9 mouse cellular contexts compared by ENCODE assay signal in the genomic region with DNA sequence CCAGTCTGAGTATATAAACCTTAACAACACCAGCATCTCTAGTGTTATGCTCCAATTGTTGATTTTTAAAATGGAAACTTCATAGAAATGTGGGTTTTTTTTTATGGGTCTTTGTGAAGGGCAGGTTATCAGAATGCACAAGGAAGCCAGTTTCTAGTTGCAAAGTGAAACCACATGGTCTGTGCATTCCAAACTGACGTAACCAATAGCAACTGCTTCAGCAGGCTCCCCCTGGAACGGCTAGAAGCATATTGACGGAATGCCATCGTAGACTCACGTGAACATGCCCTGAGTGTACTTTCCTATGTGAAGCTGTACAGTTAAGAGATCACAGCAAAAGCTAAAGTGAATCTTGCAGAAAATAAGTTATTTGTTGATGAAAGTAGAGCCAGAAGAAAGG.
DNase-seq lines count a peak whose midpoint lies in the region; ATAC-seq lines count a peak whose summit lies in the region.
"Had no signal": no experiment of that assay in that cellular context is flagged by ENCODE, and none has a peak within 500 bp of the region (broad histone marks: within the 10 kb centered on the region; RNA-seq: fewer than 3 reads in every experiment).

No protein-coding gene starts in this region.

- peak overlapping the region; percentile 58 for H3K4me2 ChIP-seq in heart, embryonic 16.5 days (ENCODE audit: low read depth, low read length)
- H3K4me2 ChIP-seq in midbrain, embryonic 14.5 days (ENCODE audit: low read length): peak overlapping the region; percentile 24
- H3K4me2 ChIP-seq: embryonic facial prominence, embryonic 15.5 days had no signal

- DNase-seq in CD4-positive, CD25-positive, alpha-beta regulatory T cell, adult 2 months (ENCODE audit: low read depth, low spot score): peak; percentile 1
- peak; percentile 53 for DNase-seq in midbrain, embryonic 14.5 days
- DNase-seq in ovary, postnatal 10 days (ENCODE audit: low spot score): no peak
- no peak for DNase-seq in thymus, postnatal 14 days
- DNase-seq in cerebellum, postnatal 4 days (ENCODE audit: low spot score in 2 of 2): no peak

- H3K9me3 ChIP-seq in heart, embryonic 16.5 days (replicated peaks; ENCODE audit: control insufficient read depth, low read length): no peaks in the 10 kb centered on the region
- H3K9me3 ChIP-seq in midbrain, embryonic 14.5 days (ENCODE audit: control insufficient read depth, low read length): no peaks in the 10 kb centered on the region
- H3K9me3 ChIP-seq: embryonic facial prominence, embryonic 15.5 days had no signal

- H3K4me3 ChIP-seq in heart, embryonic 16.5 days (ENCODE audit: low read length): peak overlapping the region; percentile 38
- H3K4me3 ChIP-seq in midbrain, embryonic 14.5 days (replicated peaks; ENCODE audit: low read depth, low read length): no peak overlapping the region
- H3K4me3 ChIP-seq: embryonic facial prominence, embryonic 15.5 days had no signal

- no peaks in the 10 kb centered on the region for H3K27me3 ChIP-seq in heart, embryonic 16.5 days (ENCODE audit: control insufficient read depth, insufficient read depth, low read length)
- H3K27me3 ChIP-seq in midbrain, embryonic 14.5 days (ENCODE audit: control insufficient read depth, insufficient read depth, low read length): no peaks in the 10 kb centered on the region
- H3K27me3 ChIP-seq: embryonic facial prominence, embryonic 15.5 days had no signal

- H3K9ac ChIP-seq in heart, embryonic 16.5 days (ENCODE audit: low read length): 0 out of 2 replicates have a peak overlapping the region, but pooled peaks have one; percentile 25
- H3K9ac ChIP-seq in midbrain, embryonic 14.5 days (replicated peaks; ENCODE audit: low read length): no peak overlapping the region
- H3K9ac ChIP-seq: embryonic facial prominence, embryonic 15.5 days had no signal

- WGBS in heart, embryonic 16.5 days: 3% methylated on average over 5 of the region's 5 CpGs
- 8% methylated on average over 5 of the region's 5 CpGs for WGBS in midbrain, embryonic 14.5 days

- H3K4me1 ChIP-seq in heart, embryonic 16.5 days (ENCODE audit: control insufficient read depth, insufficient read depth, low read length): peaks cover 5% of the 10 kb centered on the region
- H3K4me1 ChIP-seq in midbrain, embryonic 14.5 days (ENCODE audit: control insufficient read depth, insufficient read depth, low read length): no peaks in the 10 kb centered on the region

- peak overlapping the region; percentile 35; the same call in 1 of the 2 replicates for H3K27ac ChIP-seq in heart, embryonic 16.5 days (ENCODE audit: low read length)
- H3K27ac ChIP-seq in midbrain, embryonic 14.5 days (replicated peaks; ENCODE audit: low read depth, low read length): no peak overlapping the region
- H3K27ac ChIP-seq: embryonic facial prominence, embryonic 15.5 days had no signal

- no peak for ATAC-seq in CD4-positive, CD25-positive, alpha-beta regulatory T cell, adult 4 months
- peak; percentile 96 for ATAC-seq in common myeloid progenitor, adult 5-6 weeks (replicated peaks; ENCODE audit: low read depth, poor library complexity, severe bottlenecking)
- peak; percentile 73 for ATAC-seq in heart, embryonic 16.5 days (replicated peaks; ENCODE audit: extremely low read depth, insufficient read depth, low FRiP score)
- peak; percentile 76; the same call in 1 of the 2 replicates for ATAC-seq in midbrain, embryonic 14.5 days (ENCODE audit: low FRiP score, low TSS enrichment)

- no peaks in the 10 kb centered on the region for H3K36me3 ChIP-seq in heart, embryonic 16.5 days (ENCODE audit: control insufficient read depth, insufficient read depth)
- no peaks in the 10 kb centered on the region for H3K36me3 ChIP-seq in midbrain, embryonic 14.5 days (ENCODE audit: control insufficient read depth, insufficient read depth, low read length)
- H3K36me3 ChIP-seq: embryonic facial prominence, embryonic 15.5 days had no signal

Comparison
In these comparisons a context has a peak if more than half of its experiments do, and no peak if none do; other contexts are left out.
1. DNase-seq: peak in CD4-positive, CD25-positive, alpha-beta regulatory T cell, adult 2 months (single experiment) and midbrain, embryonic 14.5 days (single experiment); none in ovary, postnatal 10 days (single experiment), thymus, postnatal 14 days (single experiment) and cerebellum, postnatal 4 days (0 of 2).